8 mouse cellular contexts compared by ENCODE assay signal in the genomic region with DNA sequence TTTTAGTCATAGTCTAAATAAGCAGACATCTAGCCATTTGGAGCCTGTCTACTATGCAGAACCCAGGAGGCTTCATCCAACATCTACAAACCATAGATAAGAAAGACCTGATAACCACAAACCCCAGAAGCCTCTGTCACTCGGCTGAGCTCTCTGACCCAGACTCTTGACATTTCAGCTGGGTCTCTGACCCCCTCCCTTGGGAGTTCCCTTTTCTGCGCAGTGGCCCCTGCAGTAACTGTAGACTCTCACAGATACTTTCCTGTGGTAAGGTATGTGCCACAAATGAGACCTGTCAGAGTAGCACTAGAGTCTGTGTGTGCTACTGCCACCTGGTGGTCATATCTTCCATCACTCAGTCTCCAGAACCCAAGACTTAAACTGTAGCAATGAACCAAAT. TPM values are rescaled to one million over a fixed set of nuclear protein-coding genes. Genes with fewer than 3 reads are reported as not detected.
DNase-seq lines count a peak whose midpoint lies in the region; ATAC-seq and TF ChIP-seq lines count a peak whose summit lies in the region.

No protein-coding gene starts in this region.

- peak; percentile 85; the same call in 1 of the 2 replicates for ATAC-seq in embryonic facial prominence, embryonic 14.5 days (ENCODE audit: low read depth)
- ATAC-seq in heart, embryonic 11.5 days (replicated peaks; ENCODE audit: insufficient number of reproducible peaks, low FRiP score, low TSS enrichment): peak; percentile 59
- no peak for ATAC-seq in liver, embryonic 13.5 days (ENCODE audit: low read depth)
- ATAC-seq in neural tube, embryonic 14.5 days (ENCODE audit: low read depth): peak; percentile 85

- H3K4me1 ChIP-seq in bone marrow, adult 2 months (ENCODE audit: control insufficient read depth, insufficient read depth, low read length): no peaks in the 10 kb centered on the region
- no peaks in the 10 kb centered on the region for H3K4me1 ChIP-seq in embryonic facial prominence, embryonic 14.5 days (ENCODE audit: control insufficient read depth, insufficient read depth, low read length)
- no peaks in the 10 kb centered on the region for H3K4me1 ChIP-seq in heart, embryonic 11.5 days (ENCODE audit: control insufficient read depth, insufficient read depth, low read length)
- no peaks in the 10 kb centered on the region for H3K4me1 ChIP-seq in liver, embryonic 13.5 days (replicated peaks)
- H3K4me1 ChIP-seq in neural tube, embryonic 14.5 days (ENCODE audit: control insufficient read depth, insufficient read depth, low read length): no peaks in the 10 kb centered on the region

- no peaks in the 10 kb centered on the region for H3K27me3 ChIP-seq in embryonic facial prominence, embryonic 14.5 days (replicated peaks; ENCODE audit: control insufficient read depth, insufficient read depth, low read length)
- no peaks in the 10 kb centered on the region for H3K27me3 ChIP-seq in heart, embryonic 11.5 days (ENCODE audit: control insufficient read depth, insufficient read depth, low read length)
- H3K27me3 ChIP-seq in liver, embryonic 13.5 days: no peaks in the 10 kb centered on the region
- no peaks in the 10 kb centered on the region for H3K27me3 ChIP-seq in neural tube, embryonic 14.5 days (ENCODE audit: control insufficient read depth, insufficient read depth, low read length)

- no peaks in the 10 kb centered on the region for H3K9me3 ChIP-seq in embryonic facial prominence, embryonic 14.5 days (ENCODE audit: control insufficient read depth, low read length)
- no peaks in the 10 kb centered on the region for H3K9me3 ChIP-seq in heart, embryonic 11.5 days (replicated peaks; ENCODE audit: control insufficient read depth, low read length)
- no peaks in the 10 kb centered on the region for H3K9me3 ChIP-seq in liver, embryonic 13.5 days (replicated peaks)
- H3K9me3 ChIP-seq in neural tube, embryonic 14.5 days (ENCODE audit: control insufficient read depth, low read length): no peaks in the 10 kb centered on the region

- TF ChIP-seq CTCF in bone marrow, adult 2 months (IDR thresholded peaks at IDR 0.05; ENCODE audit: control insufficient read depth, insufficient read depth, low read length): peak; percentile 38

- H3K4me3 ChIP-seq in bone marrow, adult 2 months (replicated peaks; ENCODE audit: control insufficient read depth, low read depth, low read length): no peak overlapping the region
- H3K4me3 ChIP-seq in embryonic facial prominence, embryonic 14.5 days (ENCODE audit: low read depth, low read length): no peak overlapping the region
- no peak overlapping the region for H3K4me3 ChIP-seq in heart, embryonic 11.5 days (ENCODE audit: low read depth, low read length)
- no peak overlapping the region for H3K4me3 ChIP-seq in liver, embryonic 13.5 days (replicated peaks)
- H3K4me3 ChIP-seq in neural tube, embryonic 14.5 days (ENCODE audit: low read depth, low read length): no peak overlapping the region

- peak; percentile 17 to 59 for DNase-seq in CD8-positive naive resting alpha-beta T cell, adult 2 months (ENCODE audit: low read depth in 2 of 2, low spot score in 2 of 2)
- peak; percentile 84 for DNase-seq in embryonic facial prominence, embryonic 14.5 days (ENCODE audit: low spot score)
- peak; percentile 63 to 85 for DNase-seq in kidney, postnatal 25 days
- peak; percentile 32 for DNase-seq in liver, embryonic 13.5 days
- DNase-seq in thymus, adult 18-20 months: peak; percentile 44 to 66

- no peaks in the 10 kb centered on the region for H3K36me3 ChIP-seq in embryonic facial prominence, embryonic 14.5 days (ENCODE audit: control insufficient read depth, insufficient read depth, low read length)
- H3K36me3 ChIP-seq in heart, embryonic 11.5 days (ENCODE audit: control insufficient read depth, insufficient read depth, low read length): no peaks in the 10 kb centered on the region
- H3K36me3 ChIP-seq in liver, embryonic 13.5 days: no peaks in the 10 kb centered on the region
- H3K36me3 ChIP-seq in neural tube, embryonic 14.5 days (ENCODE audit: control insufficient read depth, insufficient read depth, low read length): no peaks in the 10 kb centered on the region

- H3K27ac ChIP-seq in bone marrow, adult 2 months (ENCODE audit: control insufficient read depth, insufficient read depth, low read depth, low read length, poor library complexity): no peak overlapping the region
- H3K27ac ChIP-seq in embryonic facial prominence, embryonic 14.5 days (replicated peaks; ENCODE audit: low read depth, low read length): no peak overlapping the region
- H3K27ac ChIP-seq in heart, embryonic 11.5 days (ENCODE audit: low read depth, low read length): no peak overlapping the region
- no peak overlapping the region for H3K27ac ChIP-seq in liver, embryonic 13.5 days
- no peak overlapping the region for H3K27ac ChIP-seq in neural tube, embryonic 14.5 days (ENCODE audit: low read depth, low read length)

- no peak overlapping the region for H3K4me2 ChIP-seq in embryonic facial prominence, embryonic 14.5 days (ENCODE audit: low read depth, low read length)
- no peak overlapping the region for H3K4me2 ChIP-seq in heart, embryonic 11.5 days
- no peak overlapping the region for H3K4me2 ChIP-seq in liver, embryonic 13.5 days
- no peak overlapping the region for H3K4me2 ChIP-seq in neural tube, embryonic 14.5 days (ENCODE audit: low read depth, low read length)

- H3K9ac ChIP-seq in embryonic facial prominence, embryonic 14.5 days (ENCODE audit: low read depth, low read length): no peak overlapping the region
- no peak overlapping the region for H3K9ac ChIP-seq in heart, embryonic 11.5 days (ENCODE audit: low read depth, low read length)
- H3K9ac ChIP-seq in liver, embryonic 13.5 days: no peak overlapping the region
- no peak overlapping the region for H3K9ac ChIP-seq in neural tube, embryonic 14.5 days (replicated peaks; ENCODE audit: low read depth, low read length)

- 0% methylated on average over 2 of the region's 2 CpGs for WGBS in bone marrow, adult 2 months
- WGBS in embryonic facial prominence, embryonic 14.5 days: 8% methylated on average over 2 of the region's 2 CpGs
- WGBS in heart, embryonic 11.5 days (ENCODE audit: insufficient replicate concordance): 7% methylated on average over 2 of the region's 2 CpGs
- 2% methylated on average over 2 of the region's 2 CpGs for WGBS in liver, embryonic 13.5 days (ENCODE audit: insufficient replicate concordance)
- WGBS in neural tube, embryonic 14.5 days: 36% methylated on average over 2 of the region's 2 CpGs

- no peak for TF ChIP-seq POLR2A in bone marrow, adult 2 months (IDR thresholded peaks at IDR 0.05; ENCODE audit: borderline replicate concordance, control insufficient read depth, low read depth, low read length)

RNA-seq across cellular contexts. Expression of a gene that starts 54.5 kb away (rescaled TPM):
- 3.4 and 6.2 TPM in 2 replicates for polyA plus RNA-seq in bone marrow, adult 2 months (2011; ENCODE audit: insufficient read depth, insufficient read length, low replicate concordance, missing spikeins)
- polyA plus RNA-seq in embryonic facial prominence, embryonic 14.5 days (2014; fragmentation: Nextera tagmentation; extraction: Ambion mirVana): 75.2 and 78.8 TPM in 2 replicates
- polyA plus RNA-seq in heart, embryonic 11.5 days (2014; fragmentation: Nextera tagmentation; extraction: Ambion mirVana): 82.5 and 84.3 TPM in 2 replicates
- 30.3 and 31.9 TPM in 2 replicates for polyA plus RNA-seq in liver, embryonic 13.5 days (2015; fragmentation: Nextera tagmentation; extraction: Ambion mirVana)
- polyA plus RNA-seq in neural tube, embryonic 14.5 days (2014; fragmentation: Nextera tagmentation; extraction: Ambion mirVana): 42.1 and 48.7 TPM in 2 replicates

Comparison
In these comparisons a context has a peak if more than half of its experiments do, and no peak if none do; other contexts are left out.
1. DNase-seq: peak in every context shown above with its lines; median percentile 84 in embryonic facial prominence, embryonic 14.5 days; 74 in kidney, postnatal 25 days; 55 in thymus, adult 18-20 months; 38 in CD8-positive naive resting alpha-beta T cell, adult 2 months; 32 in liver, embryonic 13.5 days.